Mouse (Mus musculus): ENCODE data around the gene Cntd1. TPM values are rescaled to one million over a fixed set of nuclear protein-coding genes. Genes with fewer than 3 reads are reported as not detected.

The Cntd1 gene
- polyA plus RNA-seq, 2 experiments, result 0.61 to 1.6 TPM

- TF ChIP-seq POLR2A (IDR thresholded peaks at IDR 0.05; ENCODE audit: borderline replicate concordance, extremely low read depth, insufficient read depth, insufficient read length), result no peak
- DNase-seq (ENCODE audit: low spot score), result no peak
- H3K4me3 ChIP-seq (replicated peaks; ENCODE audit: low read length), result no peak overlapping the region
- H3K36me3 ChIP-seq (ENCODE audit: control insufficient read depth, insufficient read depth, low read length), result peaks cover 18% of the 10 kb centered on the region
- no peaks in the 10 kb centered on the region for H3K27me3 ChIP-seq (ENCODE audit: control insufficient read depth, insufficient read depth, low read length)
- ATAC-seq (ENCODE audit: low FRiP score, low read depth), result no peak
- no peak overlapping the region for H3K4me2 ChIP-seq (replicated peaks; ENCODE audit: low read depth, low read length, severe bottlenecking)
- peaks cover 29% of the 10 kb centered on the region for H3K4me1 ChIP-seq (ENCODE audit: control insufficient read depth, insufficient read depth, low read length)
- no peak overlapping the region for H3K9ac ChIP-seq (ENCODE audit: low read depth, low read length, severe bottlenecking)
- no peaks in the 10 kb centered on the region for H3K9me3 ChIP-seq (ENCODE audit: control insufficient read depth, low read length)
- H3K27ac ChIP-seq (replicated peaks; ENCODE audit: low read depth, low read length), result no peak overlapping the region
- WGBS, result 90% methylated on average over 13 of the region's 13 CpGs
Observed at GRCm38 (mm10) chr11:101255826-101256775, 22.7 kb upstream of the Cntd1 start.

GRCm38 (mm10) chr11:101259261-101259712 lies 19.5 kb upstream of the Cntd1 start:
- Histone ChIP-seq H3K27me3 (ENCODE audit: control insufficient read depth, insufficient read depth, low read length) (peaks cover 25% of the 10 kb centered on the region), H3K9me3 (ENCODE audit: control insufficient read depth, low read length) (no peaks in the 10 kb centered on the region), H3K4me3 (replicated peaks; ENCODE audit: low read length) (peak overlapping the region; percentile 53; the same call in 1 of the 2 replicates), H3K27ac (replicated peaks; ENCODE audit: low read depth, low read length) (peak overlapping the region; percentile 68), H3K9ac (ENCODE audit: low read depth, low read length, severe bottlenecking) (no peak overlapping the region; the same call in 1 of the 2 replicates), H3K4me2 (replicated peaks; ENCODE audit: low read depth, low read length, severe bottlenecking) (peak overlapping the region; percentile 98), H3K36me3 (ENCODE audit: control insufficient read depth, insufficient read depth, low read length) (peaks cover 18% of the 10 kb centered on the region), H3K4me1 (ENCODE audit: control insufficient read depth, insufficient read depth, low read length) (peaks cover 34% of the 10 kb centered on the region)
- whole genome bisulfite sequencing, result 23% methylated on average over 6 of the region's 6 CpGs
- DNase-seq (ENCODE audit: low spot score) (peak; percentile 67), ATAC-seq (ENCODE audit: low FRiP score, low read depth) (no peak)
- TF ChIP-seq POLR2A (IDR thresholded peaks at IDR 0.05; ENCODE audit: borderline replicate concordance, extremely low read depth, insufficient read depth, insufficient read length), result no peak

GRCm38 (mm10) chr11:101259948-101260825 lies 18.6 kb upstream of the Cntd1 start, which contains the start of gene Wnk4:
Gene Wnk4, plus strand, starts transcription at chr11:101260567.
- WGBS, result under 1% methylated on average over 20 of the region's 43 CpGs
- H3K4me1 ChIP-seq (ENCODE audit: control insufficient read depth, insufficient read depth, low read length), result peaks cover 34% of the 10 kb centered on the region

GRCm38 (mm10) chr11:101260826-101261380 lies 17.9 kb upstream of the Cntd1 start:
- peak overlapping the region; percentile 53 for H3K4me3 ChIP-seq (replicated peaks; ENCODE audit: low read length)
- peak overlapping the region; percentile 98 for H3K4me2 ChIP-seq (replicated peaks; ENCODE audit: low read depth, low read length, severe bottlenecking)
- TF ChIP-seq POLR2A (IDR thresholded peaks at IDR 0.05; ENCODE audit: borderline replicate concordance, extremely low read depth, insufficient read depth, insufficient read length), result no peak
- under 1% methylated on average over 28 of the region's 30 CpGs for WGBS
- peaks cover 18% of the 10 kb centered on the region for H3K36me3 ChIP-seq (ENCODE audit: control insufficient read depth, insufficient read depth, low read length)
- H3K9me3 ChIP-seq (ENCODE audit: control insufficient read depth, low read length), result no peaks in the 10 kb centered on the region
- ATAC-seq (ENCODE audit: low FRiP score, low read depth) (no peak), DNase-seq (ENCODE audit: low spot score) (no peak)
- peaks cover 36% of the 10 kb centered on the region for H3K27me3 ChIP-seq (ENCODE audit: control insufficient read depth, insufficient read depth, low read length)
- peak overlapping the region; percentile 68; the same call in 1 of the 2 replicates for H3K27ac ChIP-seq (replicated peaks; ENCODE audit: low read depth, low read length)
- H3K4me1 ChIP-seq (ENCODE audit: control insufficient read depth, insufficient read depth, low read length), result peaks cover 36% of the 10 kb centered on the region
- peak overlapping the region; percentile 71 for H3K9ac ChIP-seq (ENCODE audit: low read depth, low read length, severe bottlenecking)

More at GRCm38 (mm10) chr11:101259948-101260825, 18.6 kb upstream of the Cntd1 start, which contains the start of gene Wnk4:
- 0 out of 2 replicates have a peak, but pooled peaks have one; percentile 33 for TF ChIP-seq POLR2A (IDR thresholded peaks at IDR 0.05; ENCODE audit: borderline replicate concordance, extremely low read depth, insufficient read depth, insufficient read length)
- Histone ChIP-seq H3K4me2 (replicated peaks; ENCODE audit: low read depth, low read length, severe bottlenecking) (peak within 1 kb of the TSS; percentile 98), H3K4me3 (replicated peaks; ENCODE audit: low read length) (peak within 1 kb of the TSS; percentile 53), H3K27me3 (ENCODE audit: control insufficient read depth, insufficient read depth, low read length) (peaks cover 32% of the 10 kb centered on the region), H3K36me3 (ENCODE audit: control insufficient read depth, insufficient read depth, low read length) (peaks cover 18% of the 10 kb centered on the region), H3K9ac (ENCODE audit: low read depth, low read length, severe bottlenecking) (peak within 1 kb of the TSS; percentile 71), H3K9me3 (ENCODE audit: control insufficient read depth, low read length) (no peaks in the 10 kb centered on the region), H3K27ac (replicated peaks; ENCODE audit: low read depth, low read length) (peak within 1 kb of the TSS; percentile 68)
- DNase-seq (ENCODE audit: low spot score), result peak; percentile 76
- ATAC-seq (ENCODE audit: low FRiP score, low read depth), result peak; percentile 83

All from limb, embryonic 14.5 days (tissue).